Mouse (Mus musculus) testis, adult 2 months (tissue): ENCODE measurements at regions not wholly inside any gene's neighbourhood (a gene's known extent, or its start where the extent isn't known, plus 50 kb on each side); places are given as distances from the start of the nearest gene placed in this dataset.

Experiments
- CTCF ChIP-seq: fragments of 200-500 bp; IDR thresholded peaks from 2 replicates; pipeline ENCODE4 v1.5.1; 2012; ENCODE audit warnings: low read depth, mild to moderate bottlenecking, inconsistent platforms, low read length, moderate library complexity; ENCODE audit not compliant: control insufficient read depth, insufficient read depth, insufficient replicate concordance
- POLR2A ChIP-seq: fragments of 200-500 bp; IDR thresholded peaks from 2 replicates; pipeline ENCODE4 v1.6.1; 2012; ENCODE audit warnings: low read depth, mild to moderate bottlenecking, inconsistent platforms, low read length, moderate library complexity; ENCODE audit not compliant: control insufficient read depth

GRCm38 (mm10) chr10:8091871-8092552 is 136.0 kb upstream of the Tab2 start:
- TF ChIP-seq POLR2A (no peak), CTCF (no peak)
